Mouse (Mus musculus) MEL (cell line): ENCODE data around the gene Anxa4.

ENCODE experiments used
- CHD1 ChIP-seq: IDR thresholded peaks from 2 replicates; pipeline ENCODE4 v1.6.1; 2012; ENCODE audit warnings: low read depth, mild to moderate bottlenecking, inconsistent platforms, low read length, improper control_type of control experiment
- GATA1 ChIP-seq: IDR thresholded peaks from 2 replicates; pipeline ENCODE4 v1.6.1; 2011; ENCODE audit warnings: low read depth, low read length, improper control_type of control experiment
- NRF1 ChIP-seq: IDR thresholded peaks from 2 replicates; pipeline ENCODE4 v1.6.1; 2014; ENCODE audit warnings: low read depth, mild to moderate bottlenecking, inconsistent platforms, low read length, improper control_type of control experiment, moderate library complexity; ENCODE audit not compliant: poor library complexity, insufficient read depth, severe bottlenecking
- POLR2A ChIP-seq, 2 experiments: IDR thresholded peaks; 2 replicates each; pipeline ENCODE4 v1.6.1; 2011 to 2012; ENCODE audit warnings: low read length in 2 of 2, mild to moderate bottlenecking in 2 of 2, control low read depth in 1 of 2, improper control_type of control experiment in 1 of 2, low read depth in 1 of 2, moderate library complexity in 1 of 2; ENCODE audit not compliant: control insufficient read depth in 1 of 2, insufficient read depth in 1 of 2, poor library complexity in 1 of 2
- TCF12 ChIP-seq: IDR thresholded peaks from 2 replicates; pipeline ENCODE4 v1.6.1; 2014; ENCODE audit warnings: low read depth, mild to moderate bottlenecking, inconsistent platforms, low read length, improper control_type of control experiment, moderate library complexity

DNA sequence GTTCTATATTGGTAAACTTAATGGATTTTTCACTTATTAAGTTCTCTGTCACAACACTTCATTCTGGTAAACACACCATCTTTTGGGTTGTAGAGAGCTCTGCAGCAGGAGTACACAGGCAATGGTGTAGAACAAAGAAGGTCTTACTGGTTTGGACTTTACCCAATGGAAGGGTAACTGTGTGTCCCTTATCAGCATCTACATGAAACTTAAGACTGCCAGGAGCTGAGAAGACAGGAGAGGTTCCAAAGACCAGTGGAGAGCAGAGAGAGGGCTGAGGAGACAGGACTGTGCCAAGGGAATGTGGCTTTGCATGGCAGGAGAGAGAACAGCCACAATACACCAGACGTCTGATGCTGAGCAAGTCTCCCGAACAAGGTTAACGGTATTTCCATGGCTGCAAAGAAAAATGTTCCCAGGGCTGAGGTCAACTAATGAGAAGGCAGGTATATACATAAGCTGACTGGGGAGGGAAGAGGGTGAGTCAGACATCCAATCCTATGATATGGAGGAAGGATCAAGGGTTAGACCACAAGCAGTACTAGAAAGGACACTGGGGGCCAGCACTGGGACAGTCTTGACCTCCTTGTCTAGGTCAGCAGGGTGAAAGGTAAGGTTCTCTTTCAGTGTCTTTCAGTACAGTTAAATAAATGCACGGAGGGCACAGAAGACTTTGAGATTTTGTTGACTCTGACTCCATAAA is 85.2 kb downstream of the Anxa4 start:
- TF ChIP-seq TCF12 = no peak
- no peak for TF ChIP-seq POLR2A (IDR thresholded peaks at IDR 0.05; ENCODE audit: control insufficient read depth in 1 of 2, insufficient read depth in 1 of 2, low read depth in 1 of 2, low read length in 2 of 2, poor library complexity in 1 of 2)
- TF ChIP-seq CHD1 = no peak
- no peak for TF ChIP-seq NRF1
- TF ChIP-seq GATA1 = no peak
